Mouse (Mus musculus): ENCODE measurements around the gene Hpn. TPM values are rescaled to one million over a fixed set of nuclear protein-coding genes. Genes with fewer than 3 reads are reported as not detected.

The Hpn gene
- polyA plus RNA-seq, 1 experiment from 2014 or later = 4.9 TPM

GRCm38 (mm10) chr7:31049135-31049845 lies 65.8 kb downstream of the Hpn start:
- WGBS = 17% methylated on average over 5 of the region's 5 CpGs
- ATAC-seq (ENCODE audit: low read depth) (0 out of 2 replicates have a peak, but pooled peaks have one; percentile 3), DNase-seq (ENCODE audit: low spot score) (peak; percentile 77)
- Histone ChIP-seq H3K9ac (ENCODE audit: low read depth, low read length) (no peak overlapping the region), H3K4me2 (ENCODE audit: low read depth, low read length) (peak overlapping the region; percentile 49), H3K27ac (replicated peaks; ENCODE audit: low read depth, low read length) (no peak overlapping the region), H3K27me3 (replicated peaks; ENCODE audit: control insufficient read depth, insufficient read depth, low read length) (peaks cover 47% of the 10 kb centered on the region), H3K9me3 (ENCODE audit: control insufficient read depth, low read length) (no peaks in the 10 kb centered on the region), H3K4me3 (ENCODE audit: low read depth, low read length) (peak overlapping the region; percentile 32), H3K4me1 (ENCODE audit: control insufficient read depth, insufficient read depth, low read length) (peaks cover 43% of the 10 kb centered on the region), H3K36me3 (ENCODE audit: control insufficient read depth, insufficient read depth, low read length) (no peaks in the 10 kb centered on the region)

Other genes with a start within 250 kb of the Hpn start
- gene Cd22, start 234.9 kb downstream of the Hpn start, polyA plus RNA-seq (2014; fragmentation: Nextera tagmentation; extraction: Ambion mirVana) = 0.22 TPM in 1 of 2 replicates, not detected in the other
- gene Mag, start 200.4 kb downstream of the Hpn start, polyA plus RNA-seq (2014; fragmentation: Nextera tagmentation; extraction: Ambion mirVana) = 1.3 and 1.4 TPM in 2 replicates
- 0.97 TPM in 1 of 2 replicates, not detected in the other for gene Hamp2, start 190.6 kb downstream of the Hpn start, polyA plus RNA-seq (2014; fragmentation: Nextera tagmentation; extraction: Ambion mirVana)
- not detected in 2 replicates for gene Hamp, start 171.3 kb downstream of the Hpn start, polyA plus RNA-seq (2014; fragmentation: Nextera tagmentation; extraction: Ambion mirVana)
- 18.3 and 23.8 TPM in 2 replicates for gene Usf2, start 158.5 kb downstream of the Hpn start, polyA plus RNA-seq (2014; fragmentation: Nextera tagmentation; extraction: Ambion mirVana)
- 22.7 and 26.0 TPM in 2 replicates for gene Lsr, start 141.8 kb downstream of the Hpn start, polyA plus RNA-seq (2014; fragmentation: Nextera tagmentation; extraction: Ambion mirVana)
- gene Fam187b, start 141.5 kb downstream of the Hpn start, polyA plus RNA-seq (2014; fragmentation: Nextera tagmentation; extraction: Ambion mirVana) = 1.6 and 2.3 TPM in 2 replicates
- 57.0 and 64.6 TPM in 2 replicates for gene Fxyd5, start 72.8 kb downstream of the Hpn start, polyA plus RNA-seq (2014; fragmentation: Nextera tagmentation; extraction: Ambion mirVana)
- gene Fxyd7, start 63.8 kb downstream of the Hpn start, polyA plus RNA-seq (2014; fragmentation: Nextera tagmentation; extraction: Ambion mirVana) = 37.0 and 40.9 TPM in 2 replicates
- gene Fxyd1, start 58.1 kb downstream of the Hpn start, polyA plus RNA-seq (2014; fragmentation: Nextera tagmentation; extraction: Ambion mirVana) = 113 and 135 TPM in 2 replicates
- 0.86 and 1.6 TPM in 2 replicates for gene Lgi4, start 55.9 kb downstream of the Hpn start, polyA plus RNA-seq (2014; fragmentation: Nextera tagmentation; extraction: Ambion mirVana)
- 48.8 and 71.7 TPM in 2 replicates for gene Fxyd3, start 38.6 kb downstream of the Hpn start, polyA plus RNA-seq (2014; fragmentation: Nextera tagmentation; extraction: Ambion mirVana)
- 8.5 and 9.4 TPM in 2 replicates for gene Scn1b, start 11.7 kb upstream of the Hpn start, polyA plus RNA-seq (2014; fragmentation: Nextera tagmentation; extraction: Ambion mirVana)
- gene Gramd1a, start 40.6 kb upstream of the Hpn start, polyA plus RNA-seq (2014; fragmentation: Nextera tagmentation; extraction: Ambion mirVana) = 65.4 and 65.7 TPM in 2 replicates
- not detected in 2 replicates for gene Scgb2b2, start 175.2 kb upstream of the Hpn start, polyA plus RNA-seq (2014; fragmentation: Nextera tagmentation; extraction: Ambion mirVana)
- not detected in 2 replicates for gene Scgb1b2, start 176.5 kb upstream of the Hpn start, polyA plus RNA-seq (2014; fragmentation: Nextera tagmentation; extraction: Ambion mirVana)
- not detected in 2 replicates for gene Scgb2b3, start 246.8 kb upstream of the Hpn start, polyA plus RNA-seq (2014; fragmentation: Nextera tagmentation; extraction: Ambion mirVana)

Data from embryonic facial prominence, embryonic 14.5 days (tissue).